Mouse (Mus musculus): ENCODE data around the gene Zfp575.
"Not testable (repeated sequence)": the region's sequence is repeated elsewhere in the genome, so short reads cannot be mapped to it uniquely, and the experiment has no call there.

Gene Zfp575

DNA sequence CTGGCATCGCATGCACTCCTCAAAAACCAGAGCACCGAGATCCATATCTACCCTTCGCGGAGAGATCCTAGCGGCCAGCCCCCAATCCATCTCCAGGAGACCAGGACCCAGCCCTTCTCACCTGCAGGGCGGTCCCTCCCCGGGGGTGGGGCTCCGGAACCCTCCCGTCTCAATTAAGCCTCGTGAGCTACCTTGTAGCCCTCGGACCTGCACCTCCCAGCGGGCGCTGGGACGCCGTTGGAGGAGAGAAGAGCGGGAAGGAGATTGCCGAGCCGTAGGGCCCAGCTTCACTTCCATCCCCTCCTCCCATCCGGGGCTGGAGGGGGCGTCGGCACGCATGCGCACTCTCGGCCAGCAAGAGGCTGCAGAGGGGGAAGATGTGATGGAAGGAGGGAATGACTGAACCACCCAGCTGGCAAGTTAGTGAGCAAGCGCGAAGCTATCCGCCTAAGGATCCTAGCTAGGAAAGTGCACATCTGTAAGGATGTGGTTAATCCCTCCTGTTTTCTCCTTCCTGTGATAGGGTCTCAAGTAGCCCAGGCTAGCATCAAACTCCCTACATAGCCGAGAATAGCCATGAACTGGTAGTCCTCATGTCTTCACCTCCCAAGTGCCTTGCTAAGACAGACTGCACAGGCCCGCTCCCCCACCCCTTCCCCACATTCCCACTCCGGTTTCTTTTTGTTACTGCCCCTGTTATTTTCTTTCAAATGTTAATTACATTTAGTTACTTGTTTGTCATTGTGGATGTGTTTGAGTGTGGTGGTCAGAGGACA, at the start of gene Zfp575, which contains the start of gene Ethe1:
TSS of gene Zfp575 (minus strand) at position 312 of the 776 bp plus-strand sequence.
TSS of gene Ethe1 (plus strand) at position 214 of the 776 bp plus-strand sequence.
- DNase-seq (ENCODE audit: low read depth), result no peak

DNA sequence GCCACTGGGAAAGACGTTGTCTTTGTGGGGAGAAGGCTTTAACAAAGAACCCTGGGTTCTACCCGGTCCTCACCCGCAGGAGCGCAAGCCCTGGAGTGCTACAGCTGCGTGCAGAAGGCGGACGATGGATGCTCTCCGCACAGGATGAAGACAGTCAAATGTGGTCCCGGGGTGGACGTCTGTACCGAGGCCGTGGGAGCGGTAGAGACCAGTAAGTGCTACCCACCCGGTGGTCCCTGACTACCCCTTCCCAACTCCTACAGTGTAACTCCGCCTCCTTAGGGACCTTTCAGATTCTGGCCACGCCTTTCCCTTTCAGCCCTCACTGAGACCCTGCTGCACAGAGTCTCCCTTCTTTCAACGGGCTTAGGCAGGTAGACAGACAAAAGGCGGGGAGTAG, 49.6 kb upstream of the Zfp575 start:
- DNase-seq (ENCODE audit: low read depth), result no peak

DNA sequence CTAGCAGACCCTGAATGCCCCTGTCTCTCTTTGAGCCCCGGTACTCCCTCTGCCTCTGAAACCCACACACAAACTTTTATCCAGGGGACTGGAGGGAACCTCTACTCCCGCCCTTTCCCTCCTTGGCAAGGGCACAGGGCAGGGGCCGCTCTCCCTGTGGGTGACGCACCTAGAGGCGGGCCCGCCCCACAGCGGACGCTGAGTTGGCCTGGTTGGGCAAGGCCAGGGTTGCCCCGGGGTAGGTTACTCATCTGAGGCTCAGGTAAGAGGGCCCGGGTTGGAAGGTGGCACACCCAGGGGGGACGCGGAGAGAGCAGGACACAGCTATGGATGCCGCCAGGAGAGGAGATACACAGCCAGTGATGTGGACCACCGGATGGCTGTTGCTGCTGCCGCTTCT, 48.8 kb upstream of the Zfp575 start, which contains the start of gene Lypd3:
TSS of gene Lypd3 (plus strand) at position 287 of the 400 bp plus-strand sequence.
- no peak for DNase-seq (ENCODE audit: low read depth)

DNA sequence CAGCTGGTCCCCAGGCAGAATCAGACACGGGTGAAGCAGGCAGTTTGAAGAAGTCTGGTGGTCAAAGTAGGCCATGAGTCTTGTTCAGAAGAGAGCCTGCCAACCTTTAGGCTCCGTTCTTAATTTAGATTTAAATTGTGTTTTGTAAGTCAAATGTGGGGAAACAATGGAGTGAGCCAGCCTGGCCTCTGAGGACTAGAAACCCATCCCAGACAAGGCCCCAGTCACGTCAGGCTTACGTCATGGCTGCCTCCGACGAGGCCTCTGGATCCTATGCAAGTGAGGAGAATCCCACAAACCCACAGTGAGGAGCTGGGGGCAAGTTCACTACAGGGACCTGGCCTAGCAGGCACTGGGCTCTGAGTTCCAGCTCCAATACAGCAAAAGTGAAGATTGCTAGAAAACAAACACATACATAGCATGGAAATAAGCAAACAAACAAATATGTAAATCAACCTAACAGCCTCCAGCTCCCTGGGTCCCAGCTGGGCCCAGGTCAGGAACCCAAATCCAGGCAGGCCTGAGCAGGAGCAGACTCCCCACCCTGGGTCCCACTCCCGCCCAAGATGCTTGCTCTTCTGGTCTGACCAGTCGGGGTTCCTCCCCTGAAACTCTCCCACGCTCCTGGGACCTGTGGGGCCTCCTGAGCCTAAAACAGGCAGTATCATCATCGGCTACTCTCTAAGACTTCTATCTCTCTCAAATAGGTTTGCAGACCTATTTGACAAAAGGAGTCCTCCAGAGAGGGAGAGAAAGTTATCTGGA, 42.9 kb upstream of the Zfp575 start:
- no peak for DNase-seq (ENCODE audit: low read depth)

DNA sequence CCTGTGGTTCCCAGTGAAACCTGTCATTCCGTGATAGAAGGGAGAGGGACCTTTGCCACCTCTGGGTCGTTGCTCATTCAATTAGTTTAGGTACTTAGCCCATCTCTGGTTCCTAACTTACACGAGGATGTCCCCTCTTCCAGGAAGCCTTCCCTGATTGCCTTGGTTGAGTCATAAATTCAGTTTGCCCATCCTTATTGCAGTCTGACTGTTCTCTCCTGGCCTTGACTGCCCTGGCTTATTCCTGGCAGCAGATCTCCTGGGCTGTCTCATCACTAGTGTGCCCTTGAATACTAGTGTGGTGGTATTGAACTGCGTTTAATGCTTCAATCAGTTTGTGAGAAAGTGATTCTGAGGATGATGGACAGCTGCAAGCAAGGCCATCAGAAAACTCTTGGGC, 42.2 kb upstream of the Zfp575 start:
- DNase-seq (ENCODE audit: low read depth), result no peak

DNA sequence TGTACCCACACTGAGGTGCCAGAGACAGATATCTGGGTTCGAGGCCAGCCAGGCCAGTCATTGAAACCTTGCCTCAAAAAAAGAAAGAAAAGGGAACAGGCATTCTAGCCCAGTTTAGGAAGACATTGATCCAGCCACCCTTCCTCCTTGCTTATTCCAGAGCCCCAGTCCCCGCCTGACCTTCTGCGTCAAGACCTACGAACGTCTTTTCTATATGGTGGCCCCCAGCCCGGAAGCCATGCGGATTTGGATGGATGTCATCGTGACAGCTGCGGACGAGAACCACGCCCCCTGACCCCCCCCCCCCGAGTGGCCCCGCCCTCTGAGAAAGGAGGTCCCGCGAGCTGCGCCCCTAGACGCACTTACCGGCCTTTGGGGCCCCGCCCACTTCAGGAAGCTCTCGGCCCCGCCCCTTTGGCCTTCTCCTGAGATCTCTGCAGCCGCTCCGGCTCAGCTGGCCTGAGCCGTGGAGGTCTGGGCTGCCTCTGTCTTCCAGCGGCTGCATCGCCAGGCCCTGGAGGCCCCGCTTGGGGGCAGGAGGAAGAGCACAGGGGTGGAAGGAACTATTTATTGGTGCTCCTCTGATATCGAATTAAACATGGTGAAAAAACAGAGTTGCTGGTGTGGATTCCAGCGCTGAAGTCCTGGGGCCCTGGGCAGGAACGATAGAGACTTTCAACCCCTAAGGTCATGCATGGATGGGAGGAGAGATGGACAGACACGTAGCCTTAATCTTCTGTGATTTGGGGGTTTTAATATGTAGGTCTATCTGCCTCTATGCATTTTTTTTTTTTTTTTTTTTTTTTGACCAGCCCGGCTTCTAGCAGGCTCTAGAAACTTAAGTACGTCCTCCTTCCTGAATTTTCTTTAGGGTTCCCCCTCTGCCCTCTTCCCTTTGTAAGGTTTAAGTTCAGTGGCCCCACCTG, 41.5 kb upstream of the Zfp575 start:
- DNase-seq (ENCODE audit: low read depth), result no peak

DNA sequence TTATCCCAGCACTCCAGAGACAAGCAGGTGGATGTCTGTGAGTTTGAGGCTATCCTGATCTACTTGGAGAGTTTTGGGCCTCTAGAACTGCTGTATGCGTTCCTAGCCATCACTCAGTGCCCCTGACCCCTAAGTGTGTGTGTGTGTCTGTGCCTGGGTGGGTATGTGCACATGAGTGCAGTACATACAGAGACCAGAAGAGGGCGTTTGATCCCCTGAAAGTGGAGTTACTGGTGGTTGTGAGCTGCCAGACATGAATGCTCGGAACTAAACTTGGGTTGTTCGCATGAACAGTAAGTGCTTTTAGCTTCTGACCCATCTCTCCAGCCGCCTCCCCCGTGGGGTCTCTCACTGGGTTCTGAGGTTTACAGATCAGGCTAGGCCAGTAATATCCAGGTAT, 35.5 kb upstream of the Zfp575 start:
- DNase-seq (ENCODE audit: low read depth), result no peak

DNA sequence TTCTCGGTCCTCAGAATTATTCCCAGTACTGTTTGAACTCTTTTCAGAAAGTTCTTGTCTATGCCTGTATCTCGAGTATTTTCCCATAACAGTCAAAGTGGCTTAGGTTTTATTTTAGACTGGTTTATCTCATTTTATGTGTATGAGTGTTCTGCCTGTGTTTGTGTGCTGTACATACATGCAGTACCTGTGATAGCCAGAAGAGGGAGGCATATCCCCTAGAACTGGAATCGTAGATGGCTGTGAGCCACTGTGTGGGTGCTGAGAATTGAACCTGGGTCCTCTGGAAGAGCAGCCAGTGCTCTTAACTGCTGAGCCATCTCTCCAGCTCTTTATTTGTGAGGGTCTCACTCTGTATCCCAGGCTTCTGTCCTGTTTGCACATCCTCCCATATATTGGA, 33.8 kb upstream of the Zfp575 start:
- DNase-seq (ENCODE audit: low read depth), result no peak

DNA sequence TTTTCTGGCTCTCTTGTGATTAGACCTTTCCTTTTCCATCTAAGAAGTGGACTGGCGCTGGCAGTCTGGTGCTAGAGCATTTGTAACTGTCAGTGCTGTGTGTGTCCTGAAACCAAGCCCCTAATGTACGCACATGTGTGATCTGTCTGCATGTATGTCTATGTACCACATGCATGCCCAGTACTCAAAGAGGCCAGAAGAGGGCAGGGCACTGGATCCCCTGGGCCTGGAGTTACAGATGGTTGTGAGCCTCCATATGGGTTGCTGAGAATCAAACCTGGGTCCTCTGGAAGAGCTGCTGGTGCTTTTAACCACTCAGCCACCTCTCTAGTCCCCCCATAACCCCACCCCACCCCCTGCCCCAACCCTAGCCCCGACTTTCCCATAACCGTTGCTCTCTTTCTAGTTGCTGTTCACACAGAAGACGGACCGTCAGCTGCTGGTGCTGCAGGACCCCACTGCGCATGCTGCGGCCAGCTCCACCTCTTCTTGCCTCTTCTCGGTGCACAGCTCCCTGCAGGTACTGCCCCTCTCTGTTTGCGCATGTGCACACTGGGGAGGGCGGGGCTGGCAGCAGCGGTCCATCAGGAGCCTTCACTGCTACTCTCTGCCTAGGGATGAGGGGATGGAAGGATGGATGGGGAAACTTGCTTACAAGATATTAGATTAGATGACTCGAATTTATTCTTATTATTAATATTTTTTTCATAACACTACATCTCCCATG, 32.4 kb upstream of the Zfp575 start:
- DNase-seq (ENCODE audit: low read depth), result no peak

DNA sequence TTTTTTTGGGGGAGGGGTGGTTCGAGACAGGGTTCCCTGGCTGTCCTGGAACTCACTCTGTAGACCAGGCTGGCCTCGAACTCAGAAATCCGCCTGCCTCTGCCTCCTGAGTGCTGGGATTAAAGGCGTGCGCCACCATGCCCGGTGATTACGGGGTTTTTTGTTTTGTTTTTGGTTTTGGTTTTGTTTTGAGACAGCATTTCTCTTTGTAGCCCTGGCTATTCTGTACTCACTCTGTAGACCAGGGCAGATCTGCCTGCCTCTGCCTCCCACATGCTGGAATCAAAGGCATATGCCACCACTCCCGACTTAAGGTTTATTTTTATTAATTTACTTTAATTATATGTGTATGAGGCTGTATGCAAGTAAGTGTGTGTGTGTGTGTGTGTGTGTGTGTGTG, 30.9 kb upstream of the Zfp575 start:
- DNase-seq (ENCODE audit: low read depth), result not testable (repeated sequence)

DNA sequence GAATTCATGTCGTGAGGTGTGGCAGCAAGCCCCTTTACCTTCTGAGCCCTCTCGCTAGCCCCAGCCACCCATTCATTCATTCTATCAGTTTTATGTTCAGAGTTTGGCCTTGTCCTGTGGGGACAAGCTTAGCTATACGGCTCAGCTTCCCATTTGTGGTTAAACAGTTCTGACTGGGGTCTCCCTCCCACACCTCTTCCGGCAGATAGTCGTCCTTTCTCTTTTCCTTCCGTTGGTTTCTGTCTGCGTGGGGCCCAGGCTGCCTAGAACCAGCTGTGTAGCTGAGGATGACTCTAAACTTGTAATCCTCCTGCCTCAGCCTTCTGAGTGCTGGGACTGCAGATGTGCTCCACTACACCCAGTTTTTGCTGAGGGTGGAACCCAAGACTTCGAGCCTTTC, 30.3 kb upstream of the Zfp575 start:
- DNase-seq (ENCODE audit: low read depth), result no peak

DNA sequence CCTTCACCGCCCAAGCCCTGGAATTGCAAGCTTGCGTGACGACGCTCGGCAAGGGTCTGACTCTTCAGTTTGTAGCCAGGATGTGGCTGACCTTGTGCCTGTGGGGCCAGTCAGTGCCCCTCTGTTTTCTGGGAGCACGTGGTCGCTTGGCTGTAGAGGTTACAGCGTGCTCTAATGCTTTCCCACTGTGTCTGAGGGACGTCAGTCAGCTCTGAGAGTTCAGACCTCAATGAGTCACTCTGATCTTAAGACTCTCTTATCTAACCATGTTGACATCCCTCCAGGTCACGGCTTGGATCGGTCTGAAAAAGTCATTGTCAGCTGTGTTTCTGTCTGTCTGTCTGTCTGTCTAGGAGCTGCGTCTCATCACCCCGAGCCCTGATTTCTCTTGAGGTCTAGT, 27.4 kb upstream of the Zfp575 start:
- DNase-seq (ENCODE audit: low read depth), result no peak

DNA sequence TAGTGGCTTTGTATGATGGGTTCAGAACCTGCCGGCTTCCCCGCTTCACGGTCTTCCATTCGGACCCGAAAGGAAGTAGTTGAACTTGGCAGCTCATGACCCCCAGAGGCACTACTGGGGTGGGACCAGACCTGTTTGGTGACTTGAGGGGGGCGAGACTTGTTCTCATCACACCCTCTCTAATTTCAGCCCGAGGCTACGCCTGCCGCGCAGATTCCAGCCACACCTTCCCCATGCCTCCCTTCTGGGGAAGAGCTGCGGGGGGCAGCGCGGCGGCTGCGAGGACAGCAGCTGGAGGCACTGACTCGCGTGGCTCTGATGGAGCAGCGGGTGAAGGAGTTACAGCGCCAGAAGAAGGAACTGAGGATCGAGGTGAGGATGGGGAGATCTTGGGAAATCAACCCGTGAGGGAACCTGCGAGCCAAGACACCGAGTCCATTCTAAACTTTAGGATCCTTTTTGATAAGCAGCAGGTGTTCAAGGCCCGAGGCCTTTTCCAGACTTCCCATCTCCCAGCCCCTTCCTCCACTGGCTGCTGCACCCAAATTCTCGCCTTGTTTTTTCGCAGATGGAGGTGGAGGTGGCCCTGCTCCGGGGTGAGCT, 25.0 kb upstream of the Zfp575 start:
- no peak for DNase-seq (ENCODE audit: low read depth)

DNA sequence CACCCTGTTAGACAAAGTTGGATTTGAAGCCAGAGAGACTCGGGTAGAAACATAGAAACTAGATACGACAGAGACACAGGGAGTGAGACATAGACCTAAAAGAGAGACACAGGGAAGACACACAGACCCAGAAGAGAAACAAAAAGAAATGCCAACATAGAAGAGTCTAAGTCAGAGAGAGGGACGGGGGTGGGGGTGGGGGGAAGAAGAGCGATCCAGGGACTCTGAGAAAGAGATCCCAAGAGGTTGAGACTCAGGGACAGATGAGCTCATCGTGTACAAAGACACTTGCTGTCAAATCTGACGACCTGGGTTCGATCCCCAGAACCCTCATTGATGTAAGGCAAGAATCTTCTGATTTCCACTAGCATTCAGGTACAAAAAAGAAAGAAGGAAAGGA, 24.3 kb upstream of the Zfp575 start:
- no peak for DNase-seq (ENCODE audit: low read depth)

DNA sequence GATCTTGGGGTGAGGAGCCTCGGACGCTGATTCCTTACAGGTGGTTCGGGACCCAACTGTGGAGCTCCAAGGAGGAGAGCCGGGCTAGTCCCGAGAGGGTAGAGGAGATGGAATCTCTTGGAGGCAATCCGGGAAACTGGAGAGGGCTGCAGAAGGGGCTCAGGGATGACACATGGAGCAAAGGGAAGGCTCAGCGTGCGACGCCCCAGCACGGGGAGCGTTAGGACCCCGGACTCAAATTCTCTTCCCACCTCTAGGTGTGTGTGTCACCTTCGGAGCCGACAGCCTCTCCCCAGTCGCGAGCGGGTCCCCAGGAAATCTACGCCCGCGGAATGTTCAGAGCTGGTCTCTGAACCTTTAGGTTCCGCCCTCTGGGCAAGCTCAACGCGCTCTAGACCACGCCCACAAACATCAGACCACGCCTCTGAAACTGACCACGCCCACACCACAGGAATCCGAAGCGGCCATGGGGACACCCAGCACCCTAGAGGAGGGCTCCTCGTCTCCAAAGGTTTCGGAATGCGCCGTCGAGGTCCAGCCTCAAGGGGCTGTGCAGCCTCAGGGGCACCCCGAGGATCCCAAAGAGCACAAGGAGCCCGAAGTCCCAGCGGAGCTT, 23.5 kb upstream of the Zfp575 start:
- peak; percentile 26 for DNase-seq (ENCODE audit: low read depth)

DNA sequence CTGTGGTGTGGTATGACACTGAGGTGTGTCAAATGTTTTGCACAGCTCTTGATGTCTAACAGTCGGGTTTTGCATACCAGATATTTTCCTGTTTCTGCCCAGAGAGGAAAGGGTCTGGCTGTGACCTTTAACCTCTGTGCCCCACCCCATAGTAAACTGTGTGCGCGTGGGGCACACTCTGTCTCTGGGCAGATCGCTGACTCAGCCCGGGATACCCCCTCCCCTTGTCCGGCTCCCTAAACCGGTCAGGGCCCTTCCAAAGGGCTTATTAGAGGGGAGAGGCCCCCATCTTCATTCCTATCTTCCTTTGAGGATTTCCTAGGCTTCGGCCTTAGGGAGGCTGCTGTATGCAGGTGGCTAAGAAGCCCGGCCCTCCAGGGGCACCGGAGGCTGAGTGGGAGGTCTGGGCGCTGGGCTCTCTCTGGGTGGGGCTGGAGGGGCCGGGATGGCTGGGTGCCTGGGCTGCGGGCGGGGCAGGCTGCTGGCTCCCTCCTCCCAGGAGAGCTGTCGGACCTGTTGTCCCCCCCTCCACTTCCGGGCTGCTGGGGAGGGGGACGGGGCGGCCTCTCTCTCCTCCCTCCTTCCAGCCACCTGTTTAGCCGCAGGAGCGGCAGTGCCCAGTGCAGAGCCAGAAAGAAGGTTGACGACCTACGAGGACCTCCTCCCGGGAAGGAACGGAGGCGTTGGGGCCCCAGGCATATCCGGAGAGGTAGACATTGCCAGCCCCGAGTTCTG, 22.9 kb upstream of the Zfp575 start, which contains the start of gene Phldb3:
TSS of gene Phldb3 (plus strand) at position 620 of the 735 bp plus-strand sequence.
- no peak for DNase-seq (ENCODE audit: low read depth)

DNA sequence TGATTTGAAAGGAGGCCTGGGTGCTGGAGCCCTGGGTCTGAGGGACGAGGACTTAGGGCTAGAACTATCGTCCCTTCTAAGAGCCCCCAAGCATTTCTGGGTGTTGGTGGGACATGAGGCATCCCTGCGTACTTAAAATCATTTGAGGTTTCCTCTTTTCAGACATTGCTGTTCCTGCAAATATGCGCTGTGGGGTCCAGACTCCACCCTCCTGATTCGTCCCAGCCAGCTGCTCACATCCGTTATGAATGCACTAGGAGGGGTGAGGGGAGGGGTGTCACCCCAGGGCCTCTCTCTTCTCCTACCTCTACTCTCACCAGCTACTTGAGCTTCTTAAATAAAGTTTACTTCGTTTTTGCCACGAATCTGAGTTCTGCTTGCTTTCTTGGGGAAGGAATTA, 21.1 kb upstream of the Zfp575 start:
- no peak for DNase-seq (ENCODE audit: low read depth)

DNA sequence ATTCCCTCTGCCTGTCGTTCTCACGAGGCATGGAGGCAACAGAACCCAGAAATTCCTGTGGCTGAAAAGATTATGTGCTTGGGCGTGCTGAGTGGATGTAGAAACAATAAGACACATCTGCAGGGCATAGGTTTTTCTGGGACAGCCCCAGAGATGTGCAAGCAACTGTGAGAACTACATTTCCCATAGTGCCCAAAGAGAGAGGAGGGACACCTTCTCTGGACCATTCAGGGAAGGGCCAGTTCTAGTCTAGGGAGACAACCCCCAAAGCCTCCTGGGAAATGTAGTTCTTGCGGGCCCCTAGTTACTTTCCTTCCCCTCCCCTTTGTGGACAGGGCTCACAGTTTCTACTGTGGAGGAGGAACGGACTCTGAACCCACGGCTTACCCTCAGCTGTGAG, 20.6 kb upstream of the Zfp575 start:
- peak; percentile 17 for DNase-seq (ENCODE audit: low read depth)

DNA sequence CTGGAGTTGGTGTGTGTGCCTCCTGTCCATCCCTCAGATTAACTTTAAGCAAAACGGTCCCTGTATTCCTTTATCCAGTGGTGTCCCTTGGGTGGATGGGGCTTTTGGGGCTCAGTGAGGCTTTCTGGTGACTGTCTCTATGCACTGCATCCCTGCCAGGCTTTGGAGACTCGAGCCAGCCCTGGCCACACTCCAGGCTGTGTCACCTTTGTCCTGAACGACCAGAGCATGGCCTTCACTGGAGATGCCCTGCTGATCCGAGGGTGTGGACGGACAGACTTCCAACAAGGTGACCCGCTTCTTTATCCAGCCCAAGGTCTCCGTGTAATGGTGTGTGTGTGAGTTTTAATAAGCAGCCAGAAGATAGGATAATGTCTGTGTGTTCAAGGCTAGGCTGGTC, 18.6 kb upstream of the Zfp575 start:
- DNase-seq (ENCODE audit: low read depth), result no peak

DNA sequence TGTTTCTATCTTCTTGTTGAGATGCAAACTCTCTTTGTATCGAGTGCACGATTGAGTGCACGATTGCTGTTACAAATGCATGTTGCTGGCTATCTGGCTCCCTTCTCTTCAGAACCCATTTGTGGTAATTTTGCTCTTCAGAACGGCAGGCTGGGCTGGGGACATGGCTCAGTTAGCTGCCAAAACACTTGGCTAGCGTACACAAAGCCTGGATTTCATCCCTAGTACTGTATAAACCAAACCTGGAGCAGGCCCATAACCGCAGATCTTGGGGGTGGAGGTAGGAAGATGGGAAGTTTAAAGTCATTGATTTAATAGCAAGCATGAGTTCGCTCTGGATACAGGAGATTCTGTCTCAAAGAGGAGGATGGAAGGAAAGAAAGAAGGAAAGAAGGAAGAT, 18.1 kb upstream of the Zfp575 start:
- DNase-seq (ENCODE audit: low read depth), result peak; percentile 71

Measured in fibroblast of lung, adult 2 months (primary cell).